Mouse (Mus musculus): ENCODE measurements at regions not wholly inside any gene's neighbourhood (a gene's known extent, or its start where the extent isn't known, plus 50 kb on each side); places are given as distances from the start of the nearest gene placed in this dataset.

DNA sequence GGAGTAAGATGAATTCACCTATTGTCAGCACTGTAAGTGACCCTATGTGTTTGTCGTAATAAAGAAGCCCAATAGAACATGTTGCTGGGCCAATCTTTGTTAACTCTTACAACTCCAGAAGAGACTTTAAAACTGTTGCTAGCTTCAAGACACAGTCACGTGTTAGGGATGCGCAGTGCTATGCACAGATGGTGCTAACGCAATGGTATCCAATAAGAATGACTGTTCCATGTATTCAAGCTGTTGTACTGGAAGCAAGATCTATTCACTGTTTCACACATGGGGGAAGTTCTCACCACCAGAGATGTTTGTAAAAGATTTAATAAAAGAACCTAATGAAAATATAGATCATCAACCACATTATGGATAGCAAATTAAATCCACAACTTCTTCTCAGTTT is 108.7 kb upstream of the Itga4 start:
- TF ChIP-seq POLR2A (IDR thresholded peaks at IDR 0.05; ENCODE audit: borderline replicate concordance, insufficient read depth, low read length) (no peak), CTCF (IDR thresholded peaks at IDR 0.05; ENCODE audit: borderline replicate concordance, insufficient read depth, low read depth, low read length) (no peak)
